Mouse (Mus musculus) cerebellum, adult 2 months (tissue): Measurements from ENCODE around the gene Gna11.

Source experiments
- CTCF ChIP-seq: fragments of 200-500 bp; IDR thresholded peaks from 2 replicates; pipeline ENCODE4 v1.5.1; 2011; ENCODE audit warnings: low read depth, mild to moderate bottlenecking, control low read depth, low read length, moderate library complexity, borderline replicate concordance; ENCODE audit not compliant: insufficient read depth
- POLR2A ChIP-seq: fragments of 200-500 bp; IDR thresholded peaks from 2 replicates; pipeline ENCODE4 v1.6.1; 2011; ENCODE audit warnings: low read length, control low read depth, borderline replicate concordance; ENCODE audit not compliant: insufficient read depth

GRCm38 (mm10) chr10:81489941-81490340 is 55.0 kb downstream of the Gna11 start:
- TF ChIP-seq POLR2A: no peak
- TF ChIP-seq CTCF: no peak
